Mouse (Mus musculus) forebrain, embryonic 15.5 days (tissue): ENCODE data around the gene Spop. TPM values are rescaled to one million over a fixed set of nuclear protein-coding genes. Genes with fewer than 3 reads are reported as not detected.

ENCODE experiments used
- ATAC-seq: fragments of 200-750 bp; cut with Nextera tagmentation; replicated peaks from 2 replicates; pipeline ENCODE4 v1.8.0; 2017; ENCODE audit warnings: mild to moderate bottlenecking, moderate TSS enrichment, moderate library complexity
- H3K27ac ChIP-seq: fragments of 300-500 bp; sonication (generic); replicated peaks from 2 replicates; pipeline ENCODE4 v1.5.1; 2015; ENCODE audit warnings: mild to moderate bottlenecking, inconsistent platforms
- H3K27me3 ChIP-seq: fragments of 300-500 bp; sonication (generic); 2 replicates; pipeline ENCODE4 v1.6.1; 2015; ENCODE audit warnings: inconsistent platforms
- H3K36me3 ChIP-seq: fragments of 300-500 bp; sonication (generic); 2 replicates; pipeline ENCODE4 v1.6.1; 2015; ENCODE audit warnings: mild to moderate bottlenecking, inconsistent platforms
- H3K4me1 ChIP-seq: fragments of 300-500 bp; sonication (generic); 2 replicates; pipeline ENCODE4 v1.6.1; 2015; ENCODE audit warnings: inconsistent platforms
- H3K4me2 ChIP-seq: fragments of 300-500 bp; sonication (generic); replicated peaks from 2 replicates; pipeline ENCODE4 v1.6.1; 2015; ENCODE audit warnings: mild to moderate bottlenecking, inconsistent platforms
- H3K4me3 ChIP-seq: fragments of 300-500 bp; sonication (generic); 2 replicates; pipeline ENCODE4 v1.5.1; 2015; ENCODE audit warnings: mild to moderate bottlenecking, inconsistent platforms
- H3K9ac ChIP-seq: fragments of 300-500 bp; sonication (generic); replicated peaks from 2 replicates; pipeline ENCODE4 v1.6.1; 2015; ENCODE audit warnings: mild to moderate bottlenecking, inconsistent platforms
- H3K9me3 ChIP-seq: fragments of 300-500 bp; sonication (generic); 2 replicates; pipeline ENCODE4 v1.6.1; 2016; ENCODE audit warnings: inconsistent platforms
- WGBS: fragments of 180-500 bp; shearing (Covaris S2); methylation state at CpG from one replicate; pipeline ENCODE4 v1.1.7; 2015; ENCODE audit warnings: mixed read lengths; 5-methylcytosine and 5-hydroxymethylcytosine counted together
- polyA plus RNA-seq: library from polyadenylated mRNA; unstranded; fragments of >200 nt; fragmentation: Nextera tagmentation; extraction: Ambion mirVana; gene quantifications from 2 replicates; pipeline ENCODE4 v1.2.1, GENCODE M21; 2015

The Spop gene
- polyA plus RNA-seq, result 221 and 226 TPM in 2 replicates

DNA sequence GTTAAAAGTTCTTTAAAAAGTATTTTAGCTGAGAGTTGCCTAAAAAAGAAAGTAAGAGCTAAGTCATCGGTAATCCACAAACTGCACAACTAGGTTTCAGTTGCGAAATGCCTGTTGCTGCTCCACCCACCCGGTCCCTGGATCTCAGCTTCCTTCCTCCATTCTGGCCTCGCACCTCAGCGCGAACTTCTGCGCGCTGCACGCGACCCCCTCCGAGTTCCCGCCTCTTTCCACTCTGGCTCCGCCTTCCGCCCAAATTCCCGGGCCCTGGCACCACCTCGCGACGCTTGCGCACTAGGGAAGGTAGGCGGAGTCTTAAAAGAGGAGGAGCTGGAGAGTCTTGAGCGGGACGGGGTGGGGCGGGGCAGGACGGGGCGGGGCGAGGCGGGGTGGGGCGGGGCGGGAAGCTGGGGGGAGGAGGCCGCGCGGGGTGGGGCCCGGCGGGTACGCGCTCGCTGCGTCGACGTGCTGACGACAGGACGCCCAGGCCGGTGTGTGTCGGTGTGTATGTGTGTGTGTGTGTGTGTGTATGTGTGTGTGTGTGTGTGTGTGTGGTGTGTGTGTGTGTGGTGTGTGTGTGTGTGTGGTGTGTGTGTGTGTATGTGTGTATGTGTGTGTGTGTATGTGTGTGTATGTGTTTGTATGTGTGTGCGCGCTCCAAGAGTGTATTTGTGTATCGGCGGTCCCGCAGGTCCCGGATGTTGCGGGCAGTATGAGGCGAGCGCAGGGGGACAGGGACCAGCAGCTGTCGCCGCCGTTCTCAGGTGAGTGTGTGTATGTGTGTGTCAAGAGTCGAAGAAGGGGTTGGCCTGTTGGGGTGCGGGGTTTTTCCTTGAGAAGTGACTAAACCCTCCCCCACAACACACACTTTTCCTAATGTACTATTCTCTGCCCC, at the start of gene Spop:
Spop (plus strand) TSS at position 440 of the 895 bp plus-strand sequence.
- Histone ChIP-seq H3K4me1 (peaks cover 45% of the 10 kb centered on the region), H3K27me3 (no peaks in the 10 kb centered on the region), H3K36me3 (no peaks in the 10 kb centered on the region), H3K4me2 (peak within 1 kb of the TSS; percentile 80), H3K9ac (peak within 1 kb of the TSS; percentile 74), H3K9me3 (no peaks in the 10 kb centered on the region), H3K4me3 (peak within 1 kb of the TSS; percentile 70), H3K27ac (peak within 1 kb of the TSS; percentile 98)
- ATAC-seq, result peak; percentile 87
- WGBS, result 3% methylated on average over 36 of the region's 58 CpGs

- ATAC-seq, result no peak
- Histone ChIP-seq H3K27me3 (no peaks in the 10 kb centered on the region), H3K4me1 (peaks cover 6% of the 10 kb centered on the region), H3K9ac (no peak overlapping the region), H3K27ac (no peak overlapping the region), H3K4me3 (no peak overlapping the region), H3K4me2 (no peak overlapping the region), H3K36me3 (no peaks in the 10 kb centered on the region), H3K9me3 (no peaks in the 10 kb centered on the region)
- WGBS, result 87% methylated on average over 5 of the region's 5 CpGs
Measured at GRCm38 (mm10) chr11:95364388-95364787, 49.5 kb upstream of the Spop start.

DNA sequence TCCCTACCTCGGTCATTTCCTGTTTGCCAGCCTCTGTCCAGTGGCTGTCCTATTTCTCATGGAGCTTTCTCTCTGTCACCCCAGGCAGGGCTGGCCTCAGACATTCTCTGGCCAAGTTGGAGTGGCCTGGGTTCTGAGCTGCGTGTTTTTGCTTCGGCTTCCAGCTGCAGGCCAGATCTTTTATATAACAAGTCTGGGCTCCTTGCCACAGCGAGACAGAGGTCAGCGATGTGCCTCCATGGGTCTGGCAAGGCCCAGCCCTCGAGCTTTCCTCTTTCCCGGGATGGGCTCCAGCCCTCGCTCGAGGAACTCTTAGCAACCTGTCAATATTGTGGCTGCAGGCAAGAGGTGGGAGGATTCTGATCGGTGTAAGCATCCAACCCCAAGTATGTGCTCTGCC, 48.3 kb upstream of the Spop start:
- Histone ChIP-seq H3K4me3 (no peak overlapping the region), H3K27ac (no peak overlapping the region), H3K4me2 (no peak overlapping the region), H3K27me3 (no peaks in the 10 kb centered on the region), H3K9me3 (no peaks in the 10 kb centered on the region), H3K9ac (no peak overlapping the region), H3K4me1 (peaks cover 4% of the 10 kb centered on the region; the same call in 1 of the 2 replicates), H3K36me3 (no peaks in the 10 kb centered on the region)
- 67% methylated on average over 10 of the region's 10 CpGs for WGBS
- ATAC-seq, result no peak

DNA sequence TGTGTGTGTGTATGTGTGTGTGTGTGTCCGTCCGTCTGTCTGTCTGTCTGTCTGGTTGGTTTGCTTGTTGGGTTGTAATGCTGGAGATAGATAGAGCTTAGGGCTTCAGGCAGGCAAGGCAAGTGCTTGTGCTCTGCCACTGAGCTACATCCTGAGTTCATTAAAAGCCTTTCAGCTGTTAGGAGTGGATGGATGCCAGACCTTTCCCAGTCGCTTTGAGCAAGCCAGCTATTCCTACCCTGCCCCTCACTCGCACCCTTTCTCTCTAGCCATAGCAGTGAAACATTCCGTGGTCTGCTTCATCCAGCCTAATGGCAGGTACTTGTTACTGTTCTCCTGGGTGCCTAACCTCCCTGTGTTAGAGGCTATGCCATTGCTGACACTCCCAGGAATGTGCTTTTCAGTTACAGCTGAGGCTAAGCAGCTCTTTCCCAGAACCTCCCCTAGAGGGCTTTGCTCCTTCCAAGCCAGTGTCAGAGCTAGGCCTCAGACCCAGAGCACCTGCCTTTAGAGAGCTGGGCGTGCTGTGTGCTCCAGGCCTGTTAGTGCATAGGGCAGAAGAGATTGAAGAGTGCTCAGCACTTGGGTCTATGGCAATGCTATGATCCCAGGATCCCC, 47.5 kb upstream of the Spop start:
- H3K9me3 ChIP-seq, result no peaks in the 10 kb centered on the region
- H3K4me2 ChIP-seq, result no peak overlapping the region
- peak overlapping the region; percentile 16; the same call in 1 of the 2 replicates for H3K27ac ChIP-seq
- H3K4me1 ChIP-seq, result peaks cover 4% of the 10 kb centered on the region; the same call in 1 of the 2 replicates
- H3K27me3 ChIP-seq, result no peaks in the 10 kb centered on the region
- H3K4me3 ChIP-seq, result no peak overlapping the region
- WGBS, result 76% methylated on average over 6 of the region's 6 CpGs
- no peak for ATAC-seq
- H3K36me3 ChIP-seq, result no peaks in the 10 kb centered on the region
- H3K9ac ChIP-seq, result no peak overlapping the region

DNA sequence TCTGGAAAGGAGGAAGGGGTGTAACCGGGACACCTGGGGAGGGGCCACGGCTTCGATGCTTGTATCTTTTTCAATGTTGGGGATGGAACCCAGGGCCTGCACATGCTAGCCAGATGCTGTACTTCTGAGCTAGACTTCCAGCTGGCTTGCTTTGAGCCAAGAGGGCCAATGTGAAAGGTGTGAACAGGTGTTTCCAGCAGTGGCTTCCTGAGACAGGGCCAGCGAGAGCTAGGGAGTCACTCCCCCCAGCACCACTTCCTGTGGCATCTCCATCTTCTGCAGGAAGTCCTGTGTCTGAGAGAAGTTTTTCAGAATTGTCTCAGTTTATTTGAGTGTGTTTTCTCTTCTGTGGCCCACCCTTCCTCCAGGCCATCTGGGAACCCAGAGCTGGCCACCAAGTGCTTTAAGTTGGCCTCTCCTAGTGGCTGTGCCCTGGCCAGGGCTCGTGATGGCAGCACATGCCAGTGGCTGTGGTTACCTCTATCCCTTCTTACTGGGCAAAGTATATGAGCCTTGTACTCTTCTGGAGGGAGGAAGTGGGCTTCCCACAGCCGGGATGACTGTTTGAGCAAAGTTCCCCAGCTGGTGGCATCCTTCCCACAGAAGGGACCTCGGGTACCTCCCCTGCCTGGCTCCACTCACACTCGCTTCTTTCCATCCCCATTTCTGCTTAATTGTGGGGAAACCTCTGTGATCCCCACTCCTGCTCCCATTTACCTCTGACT, 46.7 kb upstream of the Spop start:
- no peak overlapping the region for H3K9ac ChIP-seq
- H3K36me3 ChIP-seq, result no peaks in the 10 kb centered on the region
- peaks cover 4% of the 10 kb centered on the region; the same call in 1 of the 2 replicates for H3K4me1 ChIP-seq
- no peaks in the 10 kb centered on the region for H3K27me3 ChIP-seq
- H3K9me3 ChIP-seq, result no peaks in the 10 kb centered on the region
- H3K27ac ChIP-seq, result no peak overlapping the region
- no peak overlapping the region for H3K4me3 ChIP-seq
- no peak for ATAC-seq
- WGBS, result 85% methylated on average over 8 of the region's 8 CpGs
- no peak overlapping the region for H3K4me2 ChIP-seq

DNA sequence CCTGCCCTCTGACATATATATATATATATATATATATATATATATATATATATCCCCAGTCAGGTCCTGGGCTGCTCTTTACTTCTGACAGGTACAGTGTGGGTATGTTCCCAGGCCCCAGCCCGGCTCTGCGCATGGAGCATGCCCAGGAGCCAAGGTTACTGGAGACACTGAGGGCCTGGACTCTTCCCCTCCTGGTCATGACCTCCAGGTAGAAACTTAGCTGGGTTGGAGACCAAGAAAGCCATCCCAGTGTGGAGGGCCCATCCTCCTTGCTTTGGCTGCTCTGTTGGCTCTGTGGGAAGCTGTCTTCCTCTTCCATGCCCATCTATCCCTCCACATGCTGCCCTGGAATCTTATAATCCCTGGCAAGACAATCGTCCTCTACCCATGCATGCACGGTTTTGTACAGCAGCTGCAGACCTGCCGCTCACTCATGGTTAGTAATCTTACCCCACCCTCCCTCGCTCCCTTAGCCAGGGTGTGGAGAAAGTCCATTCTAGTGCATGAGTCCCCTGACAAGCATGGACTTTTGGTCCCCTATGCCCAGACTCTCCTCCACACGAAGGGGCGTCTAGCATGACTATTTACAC, 45.6 kb upstream of the Spop start:
- no peak overlapping the region for H3K4me3 ChIP-seq
- H3K9me3 ChIP-seq, result no peaks in the 10 kb centered on the region
- no peak overlapping the region for H3K9ac ChIP-seq
- H3K36me3 ChIP-seq, result no peaks in the 10 kb centered on the region
- peaks cover 4% of the 10 kb centered on the region; the same call in 1 of the 2 replicates for H3K4me1 ChIP-seq
- H3K27me3 ChIP-seq, result no peaks in the 10 kb centered on the region
- H3K27ac ChIP-seq, result no peak overlapping the region
- 84% methylated on average over 8 of the region's 8 CpGs for WGBS
- ATAC-seq, result no peak
- H3K4me2 ChIP-seq, result no peak overlapping the region

GRCm38 (mm10) chr11:95368871-95369270, 45.0 kb upstream of the Spop start:
- H3K9me3 ChIP-seq, result no peaks in the 10 kb centered on the region
- peaks cover 4% of the 10 kb centered on the region; the same call in 1 of the 2 replicates for H3K4me1 ChIP-seq
- ATAC-seq, result no peak
- 94% methylated on average over 4 of the region's 4 CpGs for WGBS
- H3K4me2 ChIP-seq, result no peak overlapping the region
- no peak overlapping the region for H3K4me3 ChIP-seq
- H3K27ac ChIP-seq, result no peak overlapping the region
- no peaks in the 10 kb centered on the region for H3K27me3 ChIP-seq
- H3K9ac ChIP-seq, result no peak overlapping the region
- H3K36me3 ChIP-seq, result no peaks in the 10 kb centered on the region

- H3K4me1 ChIP-seq, result peaks cover 4% of the 10 kb centered on the region; the same call in 1 of the 2 replicates
- H3K4me3 ChIP-seq, result no peak overlapping the region
- no peak overlapping the region for H3K9ac ChIP-seq
- H3K36me3 ChIP-seq, result no peaks in the 10 kb centered on the region
- H3K4me2 ChIP-seq, result no peak overlapping the region
- no peaks in the 10 kb centered on the region for H3K9me3 ChIP-seq
- 76% methylated on average over 15 of the region's 15 CpGs for WGBS
- no peaks in the 10 kb centered on the region for H3K27me3 ChIP-seq
- no peak overlapping the region for H3K27ac ChIP-seq
- no peak for ATAC-seq
Measured at GRCm38 (mm10) chr11:95369964-95370890, 43.7 kb upstream of the Spop start.

- H3K27ac ChIP-seq, result no peak overlapping the region
- H3K9me3 ChIP-seq, result no peaks in the 10 kb centered on the region
- H3K4me3 ChIP-seq, result no peak overlapping the region
- 0 out of 2 replicates have a peak, but pooled peaks cover under 1% of the 10 kb centered on the region for H3K4me1 ChIP-seq
- no peak for ATAC-seq
- H3K9ac ChIP-seq, result no peak overlapping the region
- no peaks in the 10 kb centered on the region for H3K36me3 ChIP-seq
- no peaks in the 10 kb centered on the region for H3K27me3 ChIP-seq
- no peak overlapping the region for H3K4me2 ChIP-seq
- 94% methylated on average over 7 of the region's 7 CpGs for WGBS
Measured at GRCm38 (mm10) chr11:95371182-95371581, 42.7 kb upstream of the Spop start.

DNA sequence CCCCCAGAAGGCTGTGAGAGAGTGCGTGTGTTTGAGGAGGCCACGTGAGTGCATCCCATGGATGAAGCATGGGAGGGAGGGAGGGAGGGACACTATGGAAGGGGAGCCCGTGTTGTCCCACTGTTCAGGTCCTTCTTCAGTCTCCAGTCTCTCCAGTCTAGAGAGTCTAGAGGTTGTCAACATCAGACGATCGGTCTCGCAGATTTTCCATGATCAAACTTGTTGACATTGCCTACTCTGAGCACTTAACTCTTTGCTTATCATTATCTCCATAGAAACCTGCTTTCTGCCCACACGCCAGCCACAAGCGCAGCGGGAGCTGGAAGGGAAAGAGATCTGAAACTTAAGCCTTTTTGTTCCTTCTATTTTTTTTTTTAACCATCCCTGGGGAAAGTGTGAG, 35.0 kb upstream of the Spop start:
- H3K27me3 ChIP-seq, result no peaks in the 10 kb centered on the region
- H3K27ac ChIP-seq, result no peak overlapping the region
- WGBS, result 85% methylated on average over 9 of the region's 9 CpGs
- no peak for ATAC-seq
- H3K36me3 ChIP-seq, result no peaks in the 10 kb centered on the region
- no peak overlapping the region for H3K4me3 ChIP-seq
- H3K9ac ChIP-seq, result no peak overlapping the region
- H3K4me1 ChIP-seq, result no peaks in the 10 kb centered on the region
- H3K9me3 ChIP-seq, result no peaks in the 10 kb centered on the region
- H3K4me2 ChIP-seq, result no peak overlapping the region

- Histone ChIP-seq H3K27ac (no peak overlapping the region), H3K9ac (no peak overlapping the region), H3K4me1 (peaks cover 2% of the 10 kb centered on the region; the same call in 1 of the 2 replicates), H3K4me2 (no peak overlapping the region), H3K9me3 (no peaks in the 10 kb centered on the region), H3K36me3 (no peaks in the 10 kb centered on the region), H3K4me3 (no peak overlapping the region), H3K27me3 (no peaks in the 10 kb centered on the region)
- no peak for ATAC-seq
- WGBS, result 86% methylated on average over 5 of the region's 5 CpGs
Measured at GRCm38 (mm10) chr11:95379552-95379951, 34.3 kb upstream of the Spop start.
